Mouse (Mus musculus) G1E (cell line): ENCODE results near the gene Cx3cr1. TPM values are rescaled to one million over a fixed set of nuclear protein-coding genes. Genes with fewer than 3 reads are reported as not detected.

ENCODE experiments used
- ATAC-seq: 2 replicates; pipeline ENCODE4 v1.8.0; 2016; ENCODE audit warnings: mild to moderate bottlenecking; ENCODE audit not compliant: insufficient number of reproducible peaks, poor library complexity, low FRiP score, severe bottlenecking; ENCODE audit errors: extremely low read depth
- DNase-seq: peaks from one replicate; pipeline ENCODE4 v3.0.0; 2012; ENCODE audit warnings: low spot score
- H3K27me3 ChIP-seq: 2 replicates; pipeline ENCODE4 v1.6.1; 2012; ENCODE audit warnings: mild to moderate bottlenecking, low read length, inconsistent platforms; ENCODE audit not compliant: insufficient read depth
- H3K36me3 ChIP-seq: replicated peaks from 2 replicates; pipeline ENCODE3; 2012; ENCODE audit warnings: mild to moderate bottlenecking, inconsistent platforms
- H3K4me1 ChIP-seq: 2 replicates; pipeline ENCODE4 v1.6.1; 2012; ENCODE audit warnings: low read depth, low read length, inconsistent platforms, mixed read lengths; ENCODE audit not compliant: insufficient read depth
- H3K4me3 ChIP-seq: 2 replicates; pipeline ENCODE4 v1.5.1; 2012; ENCODE audit warnings: low read depth, mild to moderate bottlenecking, inconsistent platforms, low read length, moderate library complexity, mixed read lengths
- H3K9me3 ChIP-seq: replicated peaks from 2 replicates; pipeline ENCODE4 v1.6.1; 2012; ENCODE audit warnings: inconsistent platforms
- CTCF ChIP-seq: IDR thresholded peaks from 2 replicates; pipeline ENCODE4 v1.5.1; 2012; ENCODE audit warnings: low read depth, low read length, inconsistent platforms, mixed read lengths
- GATA1 ChIP-seq: IDR thresholded peaks from 2 replicates; pipeline ENCODE4 v1.6.1; 2012; ENCODE audit warnings: borderline replicate concordance, low read length, inconsistent platforms, mixed read lengths
- GATA2 ChIP-seq: IDR thresholded peaks from 2 replicates; pipeline ENCODE4 v1.6.1; 2012; ENCODE audit warnings: low read depth, low read length, inconsistent platforms, borderline replicate concordance
- POLR2AphosphoS5 ChIP-seq: IDR thresholded peaks from 2 replicates; pipeline ENCODE4 v1.6.1; 2012; ENCODE audit warnings: low read depth, low read length, inconsistent platforms; ENCODE audit not compliant: insufficient replicate concordance
- TAL1 ChIP-seq: conservative IDR thresholded peaks from 2 replicates; pipeline ENCODE4 v1.6.1; 2012; ENCODE audit warnings: low read depth, low read length, inconsistent platforms, mixed read lengths
- polyA plus RNA-seq: library from polyadenylated mRNA; stranded (reverse); fragments of >175 nt; gene quantifications from 2 replicates; pipeline ENCODE4 v1.2.3, GENCODE M21; 2012
- total RNA-seq, 2 experiments: library from RNA; stranded (forward) in 1 of 2; stranded (reverse) in 1 of 2; fragments of 200-1000 nt in 1 of 2; fragments of >200 nt in 1 of 2; fragmentation: Nextera tagmentation in 1 of 2; gene quantifications; 2 replicates each; pipeline ENCODE4 v1.2.3; 2014 to 2017

The Cx3cr1 gene
- total and polyA plus RNA-seq, 3 experiments = 0.22 TPM; not detected in 2

DNA sequence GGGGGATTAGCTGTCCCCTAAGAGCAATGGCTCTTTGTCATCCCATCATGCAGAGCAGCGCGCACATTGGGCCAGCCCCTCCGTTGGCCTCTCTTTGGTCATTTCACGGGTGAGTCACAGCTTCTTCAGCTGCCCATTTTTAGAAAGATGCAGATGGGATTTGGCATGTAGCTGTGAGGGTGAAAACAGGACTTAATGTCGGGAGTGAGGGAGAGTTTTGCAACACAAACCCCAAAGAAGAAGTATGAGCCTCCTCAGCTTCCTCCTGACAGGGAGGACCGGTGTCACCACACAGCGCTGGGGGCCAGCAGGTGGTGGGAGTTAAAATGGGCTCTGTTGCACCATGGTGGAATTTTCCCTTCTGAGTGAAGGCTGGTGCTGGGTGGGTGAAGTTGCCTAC, 26.6 kb downstream of the Cx3cr1 start:
- H3K27me3 ChIP-seq = peaks cover 13% of the 10 kb centered on the region; the same call in 1 of the 2 replicates
- no peak for DNase-seq
- H3K36me3 ChIP-seq = no peaks in the 10 kb centered on the region
- H3K9me3 ChIP-seq = 0 out of 2 replicates have a peak, but pooled peaks cover 2% of the 10 kb centered on the region
- TF ChIP-seq GATA1 = no peak
- TF ChIP-seq CTCF = no peak
- TF ChIP-seq POLR2AphosphoS5 = no peak
- no peak for TF ChIP-seq TAL1
- TF ChIP-seq GATA2 = no peak
- H3K4me3 ChIP-seq = no peak overlapping the region
- ATAC-seq = no peak
- H3K4me1 ChIP-seq = no peaks in the 10 kb centered on the region

- Histone ChIP-seq H3K4me1 (no peaks in the 10 kb centered on the region), H3K4me3 (no peak overlapping the region), H3K27me3 (peaks cover 9% of the 10 kb centered on the region; the same call in 1 of the 2 replicates), H3K36me3 (no peaks in the 10 kb centered on the region), H3K9me3 (0 out of 2 replicates have a peak, but pooled peaks cover 2% of the 10 kb centered on the region)
- DNase-seq = no peak
- no peak for ATAC-seq
- TF ChIP-seq POLR2AphosphoS5 = no peak
- no peak for TF ChIP-seq TAL1
- TF ChIP-seq GATA1 = no peak
- TF ChIP-seq CTCF = no peak
- no peak for TF ChIP-seq GATA2
These were observed 32.3 kb downstream of the Cx3cr1 start for GRCm38 (mm10) chr9:120037414-120037813.

DNA sequence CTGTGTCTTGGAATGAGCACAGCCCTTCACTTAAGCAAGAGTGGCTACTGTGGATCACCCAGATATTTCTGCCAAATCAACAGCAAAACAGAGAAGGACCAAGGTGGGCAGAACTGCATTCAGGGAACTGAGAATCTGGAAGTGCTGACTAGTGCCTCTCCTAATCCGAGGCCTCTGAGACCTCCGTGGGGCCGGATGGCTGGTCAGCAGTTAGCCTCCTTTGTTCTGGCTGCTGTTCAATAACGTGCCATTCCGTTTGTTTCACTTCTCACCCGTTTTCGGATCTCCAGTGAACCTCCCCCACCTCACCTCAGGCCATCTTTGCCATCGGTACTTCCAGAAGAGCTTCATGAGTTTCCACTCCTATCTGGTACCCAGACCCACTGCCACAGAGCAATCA, 35.3 kb downstream of the Cx3cr1 start:
- H3K27me3 ChIP-seq = peaks cover 5% of the 10 kb centered on the region; the same call in 1 of the 2 replicates
- no peaks in the 10 kb centered on the region for H3K4me1 ChIP-seq
- no peaks in the 10 kb centered on the region for H3K36me3 ChIP-seq
- TF ChIP-seq GATA1 = no peak
- TF ChIP-seq CTCF = no peak
- TF ChIP-seq GATA2 = no peak
- no peak for TF ChIP-seq TAL1
- no peak for TF ChIP-seq POLR2AphosphoS5
- ATAC-seq (no peak), DNase-seq (no peak)
- no peak overlapping the region for H3K4me3 ChIP-seq
- H3K9me3 ChIP-seq = no peaks in the 10 kb centered on the region

DNA sequence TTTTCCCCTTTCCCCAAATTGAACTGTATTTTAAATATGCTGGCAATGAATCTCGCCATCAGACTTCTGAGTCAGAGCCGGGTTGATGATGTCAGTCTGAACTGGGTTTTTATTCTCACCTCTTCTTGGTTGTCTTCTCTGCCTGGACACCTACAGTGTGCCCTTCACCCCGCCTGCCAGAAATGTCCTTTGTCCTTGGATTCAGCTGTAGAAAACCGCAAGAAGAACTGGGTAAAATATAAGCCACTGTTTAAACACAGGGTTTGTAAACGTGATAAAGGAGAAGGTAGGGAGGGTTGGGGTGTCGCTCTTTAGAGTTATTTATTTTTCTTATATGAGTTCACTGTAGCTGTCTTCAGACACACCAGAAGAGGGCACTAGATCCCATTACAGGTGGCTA, 37.0 kb downstream of the Cx3cr1 start:
- no peaks in the 10 kb centered on the region for H3K36me3 ChIP-seq
- peaks cover 4% of the 10 kb centered on the region; the same call in 1 of the 2 replicates for H3K27me3 ChIP-seq
- H3K9me3 ChIP-seq = no peaks in the 10 kb centered on the region
- TF ChIP-seq CTCF = no peak
- TF ChIP-seq GATA2 = no peak
- TF ChIP-seq POLR2AphosphoS5 = no peak
- DNase-seq (no peak), ATAC-seq (no peak)
- no peak overlapping the region for H3K4me3 ChIP-seq
- 0 out of 2 replicates have a peak, but pooled peaks cover 2% of the 10 kb centered on the region for H3K4me1 ChIP-seq

GRCm38 (mm10) chr9:120030421-120030820, 39.3 kb downstream of the Cx3cr1 start:
- no peak for DNase-seq
- H3K27me3 ChIP-seq = peaks cover 14% of the 10 kb centered on the region
- no peaks in the 10 kb centered on the region for H3K36me3 ChIP-seq
- no peak overlapping the region for H3K4me3 ChIP-seq
- TF ChIP-seq GATA1 (no peak), GATA2 (no peak), TAL1 (no peak), CTCF (no peak), POLR2AphosphoS5 (no peak)
- no peak for ATAC-seq
- H3K9me3 ChIP-seq = no peaks in the 10 kb centered on the region
- H3K4me1 ChIP-seq = 0 out of 2 replicates have a peak, but pooled peaks cover 3% of the 10 kb centered on the region

DNA sequence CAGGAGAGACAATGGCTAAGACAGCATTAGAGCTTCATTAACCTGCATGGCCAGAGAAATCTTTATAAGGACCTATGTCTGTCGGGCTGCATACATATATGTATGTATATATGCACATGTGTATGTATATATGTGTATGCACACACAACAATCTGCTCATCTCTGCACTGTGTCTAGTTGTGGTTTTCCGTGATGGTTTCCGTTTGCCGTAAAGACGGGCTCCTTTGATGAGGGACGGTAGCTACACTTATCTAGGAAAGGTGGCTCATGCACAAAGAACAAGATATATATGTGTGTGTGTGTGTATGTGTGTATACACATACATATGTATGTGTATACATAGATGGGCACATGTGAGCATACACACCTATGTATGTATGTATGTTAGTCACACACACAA, 39.8 kb downstream of the Cx3cr1 start:
- no peaks in the 10 kb centered on the region for H3K36me3 ChIP-seq
- ATAC-seq (no peak), DNase-seq (no peak)
- TF ChIP-seq CTCF (no peak), GATA1 (no peak), TAL1 (no peak), GATA2 (no peak), POLR2AphosphoS5 (no peak)
- no peak overlapping the region for H3K4me3 ChIP-seq
- 0 out of 2 replicates have a peak, but pooled peaks cover 3% of the 10 kb centered on the region for H3K4me1 ChIP-seq
- no peaks in the 10 kb centered on the region for H3K9me3 ChIP-seq
- H3K27me3 ChIP-seq = peaks cover 15% of the 10 kb centered on the region
